Mouse (Mus musculus): ENCODE data around the gene 4930564D02Rik.

4930564D02Rik gene

DNA sequence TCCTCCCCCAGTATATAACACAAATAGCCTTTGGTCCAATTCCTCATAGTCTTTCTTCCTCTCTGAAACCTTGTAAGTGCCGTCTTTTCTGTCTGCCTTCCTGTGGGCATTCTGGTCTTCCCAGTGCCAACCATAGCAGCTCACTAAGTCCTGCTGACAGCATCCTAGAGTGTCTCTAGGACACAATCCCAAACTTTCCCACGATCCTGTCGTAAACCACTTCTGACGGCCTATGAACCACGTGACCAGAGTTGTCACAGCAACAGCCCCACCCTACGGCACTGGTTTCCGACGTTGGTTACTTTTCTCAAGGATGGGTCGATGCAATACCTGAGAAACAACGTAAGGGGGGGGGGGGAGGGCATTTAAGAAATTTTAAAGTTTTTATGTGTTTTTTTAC lies at the start of gene 4930564D02Rik:
Gene 4930564D02Rik (plus strand): TSS at position 301 of the 400 bp plus-strand sequence.
- DNase-seq (ENCODE audit: inconsistent ontology term) = no peak

DNA sequence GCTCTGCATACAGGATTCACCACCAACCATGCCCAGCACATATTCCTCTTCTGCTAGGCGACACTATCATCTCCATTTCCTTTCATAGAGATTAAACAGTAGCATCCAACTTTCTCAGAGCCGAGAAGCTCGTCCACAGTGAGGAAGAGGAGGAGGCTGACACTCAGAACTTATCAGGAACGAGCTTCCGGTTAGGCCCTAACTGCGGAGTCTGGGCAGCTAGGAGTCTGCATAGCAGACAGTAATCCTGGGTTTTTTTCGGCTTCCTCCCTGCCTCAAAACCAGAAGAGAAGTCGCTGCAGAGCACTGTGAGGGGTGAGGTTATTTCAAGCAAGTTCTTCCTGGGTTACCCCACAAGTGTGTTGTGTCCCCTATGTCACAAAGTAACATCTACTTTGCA lies 49.3 kb upstream of the 4930564D02Rik start:
- no peak for DNase-seq (ENCODE audit: inconsistent ontology term)

GRCm38 (mm10) chr3:105018085-105018782 lies 48.4 kb upstream of the 4930564D02Rik start:
- no peak for DNase-seq (ENCODE audit: inconsistent ontology term)

GRCm38 (mm10) chr3:105018783-105019105 lies 47.9 kb upstream of the 4930564D02Rik start:
- DNase-seq (ENCODE audit: inconsistent ontology term) = no peak

DNA sequence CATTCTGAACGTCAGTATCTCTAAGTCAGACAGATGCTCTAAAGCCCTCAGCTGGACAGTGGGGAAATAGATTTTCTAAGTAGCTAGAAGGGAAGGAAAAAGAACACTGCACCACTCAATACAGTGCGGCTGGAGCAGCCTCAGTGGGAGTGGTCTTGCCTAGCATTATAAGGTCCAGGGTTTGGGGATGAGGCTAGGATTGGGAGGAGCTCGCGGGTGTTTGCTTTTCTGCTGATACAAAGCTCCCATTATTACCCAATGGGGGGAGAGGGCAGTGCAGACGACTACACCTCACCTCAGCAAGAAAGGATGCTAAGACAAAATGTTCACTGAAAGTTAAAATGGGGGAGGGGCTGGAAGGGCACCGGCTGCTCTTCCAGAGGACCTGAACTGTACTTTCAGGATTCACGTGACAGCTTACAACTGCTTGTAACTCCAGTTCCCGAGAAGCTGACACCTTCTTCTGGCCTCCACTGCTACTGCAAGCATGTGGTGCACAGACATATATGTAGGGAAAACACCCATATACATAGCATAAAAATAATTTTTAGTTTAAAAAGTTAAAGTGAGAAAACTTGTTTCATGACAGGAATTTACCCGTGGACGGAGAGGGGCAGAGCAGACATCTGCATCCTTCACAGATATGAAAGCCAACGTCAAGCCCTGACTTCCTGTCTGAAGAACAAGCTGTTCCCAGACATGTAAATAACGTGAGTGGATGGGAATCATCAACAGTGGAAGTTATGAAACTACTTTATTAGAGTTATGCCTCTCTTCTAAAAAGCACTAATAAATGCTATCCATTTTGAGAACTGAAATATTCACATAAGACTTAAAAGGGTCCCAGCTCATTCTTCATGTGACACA lies 46.6 kb upstream of the 4930564D02Rik start:
- no peak for DNase-seq (ENCODE audit: inconsistent ontology term)

DNA sequence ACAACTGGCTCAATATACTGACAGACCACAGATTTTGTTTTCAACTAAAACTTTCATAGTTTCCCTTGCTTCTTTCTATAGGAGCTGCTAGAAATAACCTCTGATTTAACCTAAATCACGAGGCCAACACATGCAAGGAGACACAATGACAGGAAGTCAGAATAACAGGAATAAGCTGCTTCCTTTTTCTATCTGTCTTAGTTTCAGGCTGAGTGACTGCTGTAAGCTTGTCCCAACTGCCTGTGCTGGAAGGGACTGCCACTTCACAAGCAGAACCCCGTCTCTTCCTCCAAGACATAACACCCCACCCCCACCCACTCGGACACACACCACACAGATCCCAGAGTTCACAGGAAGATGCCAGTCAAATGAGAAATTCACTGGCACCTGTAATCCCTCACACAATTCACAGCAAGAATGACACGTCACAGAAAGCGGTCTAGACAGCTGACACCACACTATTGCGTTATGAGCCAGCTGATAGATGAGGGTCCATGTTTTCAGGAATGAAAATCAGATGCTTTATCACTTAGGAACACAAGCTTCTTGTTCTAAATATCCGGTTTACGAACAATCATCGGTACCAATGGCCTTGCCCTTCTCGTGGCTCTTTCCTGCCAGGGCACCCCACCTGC lies 43.2 kb upstream of the 4930564D02Rik start:
- DNase-seq (ENCODE audit: inconsistent ontology term) = no peak

GRCm38 (mm10) chr3:105036281-105036847 lies 30.3 kb upstream of the 4930564D02Rik start:
- no peak for DNase-seq (ENCODE audit: inconsistent ontology term)

- no peak for DNase-seq (ENCODE audit: inconsistent ontology term)
Observed at GRCm38 (mm10) chr3:105037240-105037770, 29.3 kb upstream of the 4930564D02Rik start.

DNA sequence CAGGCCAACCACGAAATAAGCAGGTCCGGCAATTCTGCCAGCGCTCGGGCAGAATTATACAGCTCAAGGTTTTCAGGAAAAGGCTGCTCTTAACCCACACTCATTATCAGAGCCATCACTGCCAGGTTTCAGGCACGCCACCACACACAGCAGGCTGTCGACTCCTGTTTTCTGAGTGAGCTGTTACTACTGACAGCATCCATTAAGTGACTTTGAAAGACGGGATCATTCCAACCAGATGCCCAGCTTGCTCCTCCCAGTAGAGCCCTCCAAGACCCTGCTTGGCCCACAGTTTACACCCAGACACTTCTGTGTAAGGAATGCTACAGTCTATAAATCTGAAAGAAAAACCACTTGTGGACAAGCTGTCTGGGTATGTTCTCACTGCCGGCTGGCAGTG lies 26.6 kb upstream of the 4930564D02Rik start:
- peak; percentile 81 for DNase-seq (ENCODE audit: inconsistent ontology term)

GRCm38 (mm10) chr3:105040983-105041625 lies 25.5 kb upstream of the 4930564D02Rik start:
- no peak for DNase-seq (ENCODE audit: inconsistent ontology term)

GRCm38 (mm10) chr3:105043746-105044145 lies 22.9 kb upstream of the 4930564D02Rik start:
- no peak for DNase-seq (ENCODE audit: inconsistent ontology term)

DNA sequence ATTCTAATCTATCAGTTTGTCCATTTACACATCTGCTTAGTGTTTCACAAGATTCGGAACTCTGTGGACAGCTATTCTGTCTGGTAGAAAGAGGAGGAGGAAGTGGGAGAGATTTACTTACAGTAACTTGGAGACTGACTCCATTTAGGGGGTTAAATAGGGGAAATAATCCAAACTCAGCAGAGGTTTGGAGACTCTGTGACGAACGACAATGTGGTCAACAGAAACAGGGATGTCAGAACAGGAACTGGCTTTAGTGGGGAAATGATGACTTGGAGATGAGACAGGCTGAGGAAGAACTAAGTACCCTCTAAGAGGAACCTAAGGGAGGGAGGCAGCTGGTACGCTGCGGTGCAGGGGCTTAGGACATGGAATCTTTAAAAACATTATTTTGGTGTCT lies 19.8 kb upstream of the 4930564D02Rik start:
- DNase-seq (ENCODE audit: inconsistent ontology term) = no peak

DNA sequence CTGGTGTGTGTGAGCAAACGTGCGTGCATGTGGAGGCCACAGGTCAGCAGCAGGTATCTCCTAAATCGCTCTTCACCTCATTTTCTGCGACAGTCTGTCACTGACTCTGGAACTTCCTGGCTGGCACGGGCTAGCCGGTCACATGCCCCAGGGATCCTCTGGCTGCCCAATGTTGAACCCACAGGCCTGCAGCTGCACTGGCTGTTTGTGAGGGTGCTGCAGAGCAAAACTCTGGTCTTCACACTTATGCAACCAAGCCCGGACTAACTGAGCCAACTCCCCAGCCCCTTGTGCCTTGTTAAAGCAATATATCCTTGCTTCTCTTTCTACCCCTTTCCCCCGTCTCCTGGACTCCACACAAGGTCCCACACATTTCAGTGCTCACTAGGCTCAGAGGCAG lies 19.0 kb upstream of the 4930564D02Rik start:
- DNase-seq (ENCODE audit: inconsistent ontology term) = peak; percentile 62

DNA sequence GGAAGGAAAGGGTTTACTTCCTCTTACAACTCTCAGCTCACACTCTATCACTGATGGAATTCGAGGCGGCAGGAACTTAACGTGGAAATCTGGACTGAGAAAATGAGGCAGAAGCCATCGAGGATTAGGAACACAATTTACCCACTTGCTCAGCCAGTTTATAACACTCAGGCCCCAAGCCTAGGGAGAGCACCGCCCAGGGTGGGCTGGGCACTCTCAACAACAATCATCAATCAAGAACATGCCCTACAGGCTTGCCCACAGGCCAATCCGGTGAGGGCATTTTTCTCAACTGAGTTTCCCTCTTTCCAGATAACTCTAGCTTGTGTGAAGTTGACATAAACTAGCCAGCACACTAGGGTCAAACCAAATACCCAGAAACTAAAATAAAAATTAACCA lies 16.8 kb upstream of the 4930564D02Rik start:
- DNase-seq (ENCODE audit: inconsistent ontology term) = no peak

- DNase-seq (ENCODE audit: inconsistent ontology term) = no peak
Observed at GRCm38 (mm10) chr3:105051103-105051502, 15.5 kb upstream of the 4930564D02Rik start.

GRCm38 (mm10) chr3:105052171-105052936 lies 14.3 kb upstream of the 4930564D02Rik start:
- DNase-seq (ENCODE audit: inconsistent ontology term) = peak; percentile 25

DNA sequence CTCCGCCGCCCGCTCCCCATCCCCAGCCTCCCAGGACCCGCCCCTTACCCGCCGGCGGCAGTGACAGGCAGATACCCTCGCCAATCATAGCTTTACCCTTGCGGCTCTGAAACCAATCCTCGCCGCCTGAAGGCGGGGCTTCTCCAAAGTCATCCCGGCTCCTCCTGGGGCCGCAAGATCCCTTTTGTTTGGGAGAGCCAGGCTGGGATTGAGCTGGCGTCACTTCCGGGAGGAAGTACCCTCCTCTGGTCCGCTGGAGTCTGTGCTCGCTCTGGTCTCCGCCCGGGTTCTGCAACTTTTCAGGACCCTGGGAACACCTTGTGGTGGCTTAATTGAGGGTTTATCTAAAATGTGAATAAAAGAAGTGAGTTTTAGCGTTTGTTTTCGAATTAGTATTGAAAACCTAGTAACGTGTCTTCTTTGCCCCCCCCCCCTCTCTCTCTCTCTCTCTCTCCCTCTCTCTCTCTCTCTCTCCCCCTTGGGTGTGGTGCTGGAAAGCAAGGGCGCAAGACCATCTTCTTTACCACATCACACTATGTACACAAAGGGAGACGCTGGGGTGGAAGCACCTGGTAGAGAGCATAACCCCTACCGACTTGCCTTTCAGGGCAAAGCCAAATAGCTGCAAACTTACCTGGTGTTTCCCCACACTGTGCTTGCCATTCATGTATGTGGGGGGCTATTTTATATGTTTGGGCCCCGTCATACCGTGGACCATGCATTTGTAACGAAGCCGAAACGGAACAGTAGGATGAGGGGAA lies 13.5 kb upstream of the 4930564D02Rik start, which contains the start of gene Cttnbp2nl:
Gene Cttnbp2nl (minus strand): TSS at position 210 of the 761 bp plus-strand sequence.
- DNase-seq (ENCODE audit: inconsistent ontology term) = peak; percentile 98

- DNase-seq (ENCODE audit: inconsistent ontology term) = no peak
Observed at GRCm38 (mm10) chr3:105053698-105054001, 13.0 kb upstream of the 4930564D02Rik start.

GRCm38 (mm10) chr3:105054952-105055351 lies 11.7 kb upstream of the 4930564D02Rik start:
- DNase-seq (ENCODE audit: inconsistent ontology term) = peak; percentile 95

GRCm38 (mm10) chr3:105055666-105056065 lies 11.0 kb upstream of the 4930564D02Rik start:
- peak; percentile 27 for DNase-seq (ENCODE audit: inconsistent ontology term)

Measured in Muller cell, postnatal 12 days (primary cell).